Comparison of ENCODE assay signal across 8 mouse cellular contexts in the genomic region with DNA sequence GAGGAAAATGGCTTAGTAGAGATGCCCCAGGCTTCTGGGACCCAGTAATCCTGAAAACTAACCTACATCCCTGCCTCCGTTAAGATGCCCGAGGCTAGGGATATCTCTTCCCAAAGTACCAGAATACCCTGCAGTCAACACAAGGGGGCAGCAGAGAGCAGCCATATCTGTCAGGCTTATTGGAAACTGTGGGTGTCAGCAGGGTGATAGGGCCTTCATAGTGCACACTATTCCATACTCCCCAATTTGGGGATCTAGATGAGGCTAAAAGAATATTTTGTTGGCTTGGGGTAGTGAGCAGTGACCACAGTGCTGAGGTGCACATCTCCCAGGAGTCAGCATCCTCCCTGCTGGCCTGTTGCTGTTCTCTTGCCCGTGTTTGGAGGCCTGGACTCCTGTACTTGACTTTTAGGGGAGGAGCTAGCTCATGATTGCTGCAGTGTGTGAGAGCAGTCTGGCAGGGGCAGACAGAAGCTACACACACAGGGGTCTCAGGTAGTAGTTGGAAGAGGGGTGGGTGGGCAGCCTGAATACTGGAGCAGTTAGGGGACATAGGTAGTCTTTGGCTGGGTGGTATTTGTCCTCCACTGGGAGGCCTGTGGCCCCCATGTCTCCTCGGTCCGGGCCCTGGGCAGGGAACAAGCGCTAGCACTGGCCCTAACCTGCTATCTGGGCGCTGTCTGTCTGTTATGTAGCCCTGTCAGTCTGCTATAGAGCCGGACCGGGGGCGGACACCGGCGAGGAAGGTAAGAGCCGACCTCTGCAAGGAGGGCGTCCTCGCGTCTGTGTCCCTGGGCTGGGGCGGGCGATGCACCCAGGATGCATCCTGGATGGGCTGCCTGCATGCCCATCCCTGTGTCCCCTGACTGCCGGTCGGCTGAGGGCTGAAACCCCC. TPM values are rescaled to one million over a fixed set of nuclear protein-coding genes. Genes with fewer than 3 reads are reported as not detected.
DNase-seq lines count a peak whose midpoint lies in the region; ATAC-seq lines count a peak whose summit lies in the region.

No protein-coding gene starts in this region.

- DNase-seq in urinary bladder, adult 18-20 months (ENCODE audit: low spot score in 2 of 2) = peak; percentile 67 to 73
- DNase-seq in urinary bladder, postnatal 10 days (ENCODE audit: low spot score) = no peak
- peak; percentile 78 for DNase-seq in gastrocnemius, postnatal 14 days
- DNase-seq in left cerebral cortex, postnatal 36 days (ENCODE audit: low spot score in 2 of 2) = peak; percentile 77 to 80
- DNase-seq in mesoderm, embryonic 11.5 days (ENCODE audit: low read depth, low spot score) = peak; percentile 81
- DNase-seq in spleen, adult 18-20 months = peak; percentile 41 to 73

- peak; percentile 88 for ATAC-seq in common myeloid progenitor, adult 5-6 weeks (replicated peaks; ENCODE audit: low read depth, poor library complexity, severe bottlenecking)
- ATAC-seq in inflammation-experienced regulatory T-cells, adult 6 months = peak; percentile 72

- intact Hi-C loops in gastrocnemius, postnatal 14 days (cut with DNase I; ENCODE audit: low total_unique reads) = no loop called here
- intact Hi-C loops in left cerebral cortex, postnatal 36 days (cut with DNase I) = no loop called here

RNA-seq across cellular contexts. Expression of gene Crip2, which starts 20.3 kb away (rescaled TPM):
- total RNA-seq in common myeloid progenitor, adult 5-6 weeks (2017) = 6.3 and 7.3 TPM in 2 replicates
- total RNA-seq in gastrocnemius, postnatal 14 days (2021) = 10 to 100 TPM; 82.5 to 84.7 TPM
- 10 to 100 TPM in 1 of 3 experiments, 1 to 10 TPM in 2; 4.9 to 10.4 (median 6.0) TPM for polyA plus RNA-seq in inflammation-experienced regulatory T-cells, adult 6 months (2017; shearing (Covaris generic))
- total RNA-seq in left cerebral cortex, postnatal 36 days (2021) = 100 to 1,000 TPM; 154 to 164 TPM

RNA-seq across cellular contexts. Expression of gene Mta1, which starts 21.7 kb away (rescaled TPM):
- total RNA-seq in common myeloid progenitor, adult 5-6 weeks (2017) = 46.9 and 53.3 TPM in 2 replicates
- total RNA-seq in gastrocnemius, postnatal 14 days (2021) = 10 to 100 TPM; 34.6 to 35.4 TPM
- 10 to 100 TPM; 12.1 to 15.0 (median 13.8) TPM for polyA plus RNA-seq in inflammation-experienced regulatory T-cells, adult 6 months (2017; shearing (Covaris generic))
- total RNA-seq in left cerebral cortex, postnatal 36 days (2021) = 10 to 100 TPM; 79.8 to 80.2 TPM

RNA-seq across cellular contexts. Expression of gene Crip1, which starts 26.4 kb away (rescaled TPM):
- total RNA-seq in common myeloid progenitor, adult 5-6 weeks (2017) = 337 and 338 TPM in 2 replicates
- total RNA-seq in gastrocnemius, postnatal 14 days (2021) = 100 to 1,000 TPM; 115 to 139 TPM
- polyA plus RNA-seq in inflammation-experienced regulatory T-cells, adult 6 months (2017; shearing (Covaris generic)) = 1,000 to 10,000 TPM in 1 of 3 experiments, 100 to 1,000 TPM in 2; 839 to 2,286 (median 900) TPM
- 10 to 100 TPM; 12.9 to 14.2 TPM for total RNA-seq in left cerebral cortex, postnatal 36 days (2021)

RNA-seq across cellular contexts. Expression of gene Tedc1, which starts 36.5 kb away (rescaled TPM):
- 19.2 and 19.6 TPM in 2 replicates for total RNA-seq in common myeloid progenitor, adult 5-6 weeks (2017)
- total RNA-seq in gastrocnemius, postnatal 14 days (2021) = 1 to 10 TPM in 1 of 2 experiments, under 1 TPM in 1; 0.69 to 1.6 TPM
- 10 to 100 TPM in 1 of 3 experiments, 1 to 10 TPM in 1, under 1 TPM in 1; 0.90 to 12.3 (median 3.1) TPM for polyA plus RNA-seq in inflammation-experienced regulatory T-cells, adult 6 months (2017; shearing (Covaris generic))
- 1 to 10 TPM; 1.5 to 2.1 TPM for total RNA-seq in left cerebral cortex, postnatal 36 days (2021)

RNA-seq across cellular contexts. Expression of gene Tex22, which starts 45.5 kb away (rescaled TPM):
- not detected in 2 replicates for total RNA-seq in common myeloid progenitor, adult 5-6 weeks (2017)
- total RNA-seq in gastrocnemius, postnatal 14 days (2021) = under 1 TPM in 1 of 2 experiments, not detected in 1; 0.27 TPM
- polyA plus RNA-seq in inflammation-experienced regulatory T-cells, adult 6 months (2017; shearing (Covaris generic)) = under 1 TPM in 1 of 3 experiments, not detected in 2; 0.30 TPM
- total RNA-seq in left cerebral cortex, postnatal 36 days (2021) = under 1 TPM; 0.35 to 0.52 TPM

Comparison
In these comparisons a context has a peak if more than half of its experiments do, and no peak if none do; other contexts are left out.
1. RNA of gene Crip2, which starts 20.3 kb away (total RNA-seq): 154 to 164 TPM in left cerebral cortex, postnatal 36 days and 82.5 to 84.7 TPM in gastrocnemius, postnatal 14 days; 6.3 to 7.3 TPM in common myeloid progenitor, adult 5-6 weeks; every median in the first group is over 10 times any median in the second.
2. RNA of gene Crip1, which starts 26.4 kb away (total RNA-seq): 337 to 338 TPM in common myeloid progenitor, adult 5-6 weeks and 115 to 139 TPM in gastrocnemius, postnatal 14 days; 12.9 to 14.2 TPM in left cerebral cortex, postnatal 36 days; every median in the first group is over 4 times any median in the second.